Mouse (Mus musculus) embryonic facial prominence, embryonic 15.5 days (tissue): ENCODE measurements around the gene Bhlha9. TPM values are rescaled to one million over a fixed set of nuclear protein-coding genes. Genes with fewer than 3 reads are reported as not detected.

ENCODE experiments used
- ATAC-seq: fragments of 200-750 bp; cut with Nextera tagmentation; 2 replicates; pipeline ENCODE4 v1.8.0; 2017; ENCODE audit warnings: low read depth, moderate TSS enrichment; ENCODE audit not compliant: insufficient number of reproducible peaks, low FRiP score, low TSS enrichment
- H3K27ac ChIP-seq: fragments of 300-500 bp; sonication (generic); replicated peaks from 2 replicates; pipeline ENCODE4 v1.5.1; 2015; ENCODE audit warnings: mild to moderate bottlenecking, inconsistent platforms
- H3K27me3 ChIP-seq: fragments of 300-500 bp; sonication (generic); 2 replicates; pipeline ENCODE4 v1.6.1; 2015; ENCODE audit warnings: inconsistent platforms
- H3K36me3 ChIP-seq: fragments of 300-500 bp; sonication (generic); 2 replicates; pipeline ENCODE4 v1.6.1; 2015; ENCODE audit warnings: mild to moderate bottlenecking, inconsistent platforms
- H3K4me1 ChIP-seq: fragments of 300-500 bp; sonication (generic); 2 replicates; pipeline ENCODE4 v1.6.1; 2015; ENCODE audit warnings: inconsistent platforms
- H3K4me2 ChIP-seq: fragments of 300-500 bp; sonication (generic); replicated peaks from 2 replicates; pipeline ENCODE4 v1.6.1; 2015; ENCODE audit warnings: mild to moderate bottlenecking, inconsistent platforms
- H3K4me3 ChIP-seq: fragments of 300-500 bp; sonication (generic); replicated peaks from 2 replicates; pipeline ENCODE4 v1.5.1; 2015; ENCODE audit warnings: mild to moderate bottlenecking, inconsistent platforms
- H3K9ac ChIP-seq: fragments of 300-500 bp; sonication (generic); 2 replicates; pipeline ENCODE4 v1.6.1; 2015; ENCODE audit warnings: inconsistent platforms
- H3K9me3 ChIP-seq: fragments of 300-500 bp; sonication (generic); replicated peaks from 2 replicates; pipeline ENCODE4 v1.6.1; 2016; ENCODE audit warnings: inconsistent platforms
- WGBS: fragments of 180-500 bp; shearing (Covaris S2); methylation state at CpG from one replicate; pipeline ENCODE4 v1.1.7; 2015; 5-methylcytosine and 5-hydroxymethylcytosine counted together
- polyA plus RNA-seq: library from polyadenylated mRNA; unstranded; fragments of >200 nt; fragmentation: Nextera tagmentation; extraction: Ambion mirVana; gene quantifications from 2 replicates; pipeline ENCODE4 v1.2.1, GENCODE M21; 2015

The Bhlha9 gene
- 0.36 and 0.46 TPM in 2 replicates for polyA plus RNA-seq

DNA sequence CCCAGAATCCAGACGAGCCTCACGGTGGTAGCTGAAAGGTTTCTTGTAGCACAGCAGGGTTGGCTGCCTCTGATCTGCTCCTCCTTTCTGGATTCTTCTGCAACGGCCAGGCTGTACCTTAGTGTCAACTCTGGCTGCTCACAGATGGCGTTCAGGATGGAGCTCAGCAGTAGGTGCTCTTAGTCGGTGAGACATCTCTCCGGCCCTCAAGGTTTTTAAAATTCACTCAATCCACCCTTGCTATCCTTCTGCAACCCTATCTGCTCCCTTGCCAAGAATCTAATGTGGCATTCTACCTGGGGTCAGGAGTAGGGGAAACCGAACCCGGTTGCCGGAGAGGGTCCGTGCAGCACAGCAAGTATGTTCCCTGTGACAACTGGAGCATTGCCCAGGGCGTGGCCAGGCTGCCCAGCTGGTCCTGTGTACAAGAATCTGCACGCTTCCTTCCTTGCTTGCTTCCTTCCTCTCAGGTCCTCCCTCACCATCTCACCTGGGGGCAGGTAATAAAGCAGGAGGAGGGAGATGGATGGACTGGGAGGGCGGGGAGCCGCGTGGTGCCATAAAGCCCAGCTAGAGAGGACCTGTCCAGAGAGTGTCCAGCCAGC is at the start of gene Bhlha9:
Gene Bhlha9, plus strand, starts transcription at position 600 of the 605 bp plus-strand sequence.
- Histone ChIP-seq H3K27me3 (peaks cover 83% of the 10 kb centered on the region), H3K27ac (no peak within 1 kb of the TSS), H3K4me2 (peak within 1 kb of the TSS; percentile 67), H3K9me3 (no peaks in the 10 kb centered on the region), H3K4me1 (peaks cover 13% of the 10 kb centered on the region), H3K4me3 (peak within 1 kb of the TSS; percentile 40), H3K36me3 (no peaks in the 10 kb centered on the region), H3K9ac (peak within 1 kb of the TSS; percentile 9; the same call in 1 of the 2 replicates)
- WGBS: 54% methylated on average over 15 of the region's 15 CpGs
- no peak for ATAC-seq

DNA sequence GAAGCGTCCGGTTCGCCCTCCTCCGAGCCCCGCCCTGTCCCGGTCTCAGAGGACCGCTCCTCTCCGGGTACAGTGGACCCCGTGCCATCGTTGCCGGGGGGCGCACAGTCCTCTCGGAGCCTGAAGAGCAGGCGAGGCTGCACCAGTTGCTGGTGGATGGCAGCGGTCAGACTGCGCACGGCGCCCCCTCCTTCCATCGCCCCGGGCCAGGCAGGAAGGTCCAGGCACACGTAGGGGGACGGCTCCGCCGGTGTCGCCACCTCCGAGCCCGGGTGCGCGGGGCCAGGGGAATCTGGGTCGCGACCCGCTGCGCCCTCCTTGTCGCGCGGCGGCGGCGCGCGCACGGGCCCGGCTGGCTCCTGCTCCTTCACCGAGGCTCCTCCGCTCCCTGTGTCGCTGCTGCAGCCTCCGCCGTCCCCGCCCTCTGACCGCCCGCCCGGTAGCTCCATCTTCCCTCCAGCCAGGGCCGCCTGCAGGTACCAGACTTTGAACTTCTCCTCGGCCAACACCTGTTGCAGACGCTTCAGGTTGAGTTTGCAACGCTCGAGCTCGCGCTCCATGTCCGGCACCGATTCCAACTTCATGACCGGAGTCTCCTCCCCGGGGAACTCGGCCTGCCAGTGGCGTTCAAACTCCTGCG is 49.6 kb upstream of the Bhlha9 start:
- ATAC-seq: 0 out of 2 replicates have a peak, but pooled peaks have one; percentile 26
- under 1% methylated on average over 56 of the region's 66 CpGs for WGBS
- Histone ChIP-seq H3K27me3 (peaks cover 23% of the 10 kb centered on the region), H3K27ac (0 out of 2 replicates have a peak overlapping the region, but pooled peaks have one; percentile 31), H3K4me3 (peak overlapping the region; percentile 68), H3K4me2 (peak overlapping the region; percentile 99), H3K4me1 (peaks cover 19% of the 10 kb centered on the region), H3K9me3 (no peaks in the 10 kb centered on the region), H3K9ac (peak overlapping the region; percentile 47), H3K36me3 (no peaks in the 10 kb centered on the region)

- peaks cover 19% of the 10 kb centered on the region for H3K4me1 ChIP-seq
- H3K36me3 ChIP-seq: no peaks in the 10 kb centered on the region
- peak overlapping the region; percentile 68 for H3K4me3 ChIP-seq
- no peaks in the 10 kb centered on the region for H3K9me3 ChIP-seq
- WGBS: under 1% methylated on average over 64 of the region's 72 CpGs
- peak overlapping the region; percentile 99 for H3K4me2 ChIP-seq
- peaks cover 23% of the 10 kb centered on the region for H3K27me3 ChIP-seq
- ATAC-seq: peak; percentile 87
- H3K27ac ChIP-seq: 0 out of 2 replicates have a peak overlapping the region, but pooled peaks have one; percentile 31
- peak overlapping the region; percentile 47 for H3K9ac ChIP-seq
Measured at GRCm38 (mm10) chr11:76623206-76623961, 48.9 kb upstream of the Bhlha9 start.

GRCm38 (mm10) chr11:76624071-76624470 is 48.2 kb upstream of the Bhlha9 start:
- Histone ChIP-seq H3K9ac (no peak overlapping the region), H3K4me3 (peak overlapping the region; percentile 68), H3K27me3 (peaks cover 23% of the 10 kb centered on the region), H3K4me2 (peak overlapping the region; percentile 99), H3K9me3 (no peaks in the 10 kb centered on the region), H3K27ac (no peak overlapping the region), H3K4me1 (peaks cover 19% of the 10 kb centered on the region), H3K36me3 (no peaks in the 10 kb centered on the region)
- WGBS: 47% methylated on average over 10 of the region's 10 CpGs
- no peak for ATAC-seq

- 66% methylated on average over 3 of the region's 3 CpGs for WGBS
- Histone ChIP-seq H3K27ac (no peak overlapping the region), H3K36me3 (no peaks in the 10 kb centered on the region), H3K9me3 (no peaks in the 10 kb centered on the region), H3K27me3 (peaks cover 23% of the 10 kb centered on the region), H3K4me1 (peaks cover 19% of the 10 kb centered on the region), H3K4me2 (no peak overlapping the region), H3K4me3 (no peak overlapping the region), H3K9ac (no peak overlapping the region)
- no peak for ATAC-seq
Measured at GRCm38 (mm10) chr11:76624881-76625280, 47.4 kb upstream of the Bhlha9 start.

- H3K4me2 ChIP-seq: no peak overlapping the region
- ATAC-seq: no peak
- H3K36me3 ChIP-seq: no peaks in the 10 kb centered on the region
- no peak overlapping the region for H3K27ac ChIP-seq
- no peak overlapping the region for H3K9ac ChIP-seq
- no peak overlapping the region for H3K4me3 ChIP-seq
- H3K27me3 ChIP-seq: no peaks in the 10 kb centered on the region
- peaks cover 4% of the 10 kb centered on the region; the same call in 1 of the 2 replicates for H3K4me1 ChIP-seq
- WGBS: 73% methylated on average over 5 of the region's 5 CpGs
- no peaks in the 10 kb centered on the region for H3K9me3 ChIP-seq
Measured at GRCm38 (mm10) chr11:76628613-76629012, 43.7 kb upstream of the Bhlha9 start.

DNA sequence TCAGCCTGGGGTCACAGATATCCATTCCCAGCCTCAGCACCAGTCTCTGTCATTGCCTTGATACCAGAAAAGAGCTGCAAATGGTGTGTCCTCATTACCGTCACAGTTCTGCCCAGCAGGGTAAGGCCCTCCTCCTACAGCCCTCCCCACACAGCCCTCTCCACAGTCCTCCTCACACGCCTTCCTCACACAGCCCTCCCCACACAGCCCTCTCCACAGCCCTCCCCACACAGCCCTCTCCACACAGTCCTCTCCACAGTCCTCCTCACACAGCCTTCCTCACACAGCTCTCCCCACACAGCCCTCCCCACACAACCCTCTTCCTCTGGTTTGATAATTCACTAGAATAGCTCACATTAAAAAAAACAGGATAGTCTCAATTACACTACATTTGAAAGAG is 42.2 kb upstream of the Bhlha9 start:
- H3K36me3 ChIP-seq: no peaks in the 10 kb centered on the region
- 40% methylated on average over 2 of the region's 2 CpGs for WGBS
- H3K4me2 ChIP-seq: no peak overlapping the region
- no peak overlapping the region for H3K4me3 ChIP-seq
- H3K27me3 ChIP-seq: no peaks in the 10 kb centered on the region
- no peak overlapping the region for H3K9ac ChIP-seq
- H3K27ac ChIP-seq: no peak overlapping the region
- no peaks in the 10 kb centered on the region for H3K9me3 ChIP-seq
- no peak for ATAC-seq
- H3K4me1 ChIP-seq: no peaks in the 10 kb centered on the region

DNA sequence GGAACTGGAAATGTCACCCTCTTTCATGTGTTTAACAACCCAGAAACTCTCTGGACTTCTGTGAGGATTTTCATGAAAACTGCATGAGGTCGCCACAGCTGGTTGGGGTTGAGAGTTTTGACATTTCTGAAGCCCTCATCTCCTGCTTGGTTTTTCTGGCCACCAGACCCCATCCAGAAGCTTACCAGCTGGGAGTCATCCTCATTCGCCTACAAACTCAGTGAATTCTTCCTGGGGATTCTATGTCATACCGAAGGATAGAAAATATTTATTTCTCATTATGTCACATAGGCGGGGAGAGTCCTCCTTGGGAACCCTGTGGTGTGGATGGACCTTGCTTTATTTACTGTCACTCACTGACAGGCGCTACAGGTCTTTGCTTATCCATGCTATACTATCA is 41.8 kb upstream of the Bhlha9 start:
- no peaks in the 10 kb centered on the region for H3K36me3 ChIP-seq
- no peaks in the 10 kb centered on the region for H3K27me3 ChIP-seq
- no peak overlapping the region for H3K9ac ChIP-seq
- H3K4me2 ChIP-seq: no peak overlapping the region
- H3K9me3 ChIP-seq: no peaks in the 10 kb centered on the region
- 73% methylated on average over 5 of the region's 5 CpGs for WGBS
- H3K4me1 ChIP-seq: no peaks in the 10 kb centered on the region
- no peak overlapping the region for H3K4me3 ChIP-seq
- H3K27ac ChIP-seq: no peak overlapping the region
- no peak for ATAC-seq

DNA sequence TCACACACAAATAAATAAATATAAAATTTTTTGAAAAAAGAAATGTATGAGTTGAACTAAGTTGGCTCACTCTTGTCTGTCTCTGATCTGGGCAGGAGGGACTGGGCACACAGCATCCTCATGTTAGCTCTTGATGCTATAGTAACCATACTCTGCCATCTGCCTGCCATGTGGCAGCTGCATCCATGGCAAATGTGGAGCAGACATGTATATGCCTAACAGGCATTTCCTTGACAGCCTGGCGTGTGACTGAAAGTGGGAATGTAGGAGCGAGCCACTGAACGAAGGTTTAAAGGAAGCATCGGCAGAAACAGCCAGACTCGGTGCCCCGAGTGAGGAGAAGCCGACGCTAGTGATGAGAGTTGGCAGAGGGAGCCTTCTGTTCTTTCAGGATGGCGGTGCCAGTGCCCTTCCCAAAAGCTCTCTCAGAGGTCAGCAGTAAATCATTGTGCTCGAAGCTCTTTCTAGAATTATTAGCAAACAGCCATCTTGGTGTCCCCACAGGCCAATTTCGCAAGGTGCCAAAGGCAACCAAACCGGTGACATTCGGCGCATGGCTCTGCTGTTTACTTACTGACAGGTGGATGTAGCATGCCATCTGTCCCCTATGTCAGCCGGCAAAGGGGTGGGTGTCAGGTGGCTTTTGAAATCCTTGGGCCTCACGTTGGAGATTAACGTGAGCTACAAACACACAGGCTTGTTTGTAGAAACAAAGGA is 32.8 kb upstream of the Bhlha9 start:
- ATAC-seq: no peak; the same call in 1 of the 2 replicates
- no peaks in the 10 kb centered on the region for H3K4me1 ChIP-seq

GRCm38 (mm10) chr11:76640231-76640630 is 32.0 kb upstream of the Bhlha9 start:
- WGBS: 75% methylated on average over 4 of the region's 4 CpGs
- no peak for ATAC-seq
- no peaks in the 10 kb centered on the region for H3K27me3 ChIP-seq
- H3K9me3 ChIP-seq: no peaks in the 10 kb centered on the region
- no peak overlapping the region for H3K4me2 ChIP-seq
- H3K27ac ChIP-seq: no peak overlapping the region
- H3K4me3 ChIP-seq: no peak overlapping the region
- H3K9ac ChIP-seq: no peak overlapping the region
- peaks cover 7% of the 10 kb centered on the region for H3K4me1 ChIP-seq
- no peaks in the 10 kb centered on the region for H3K36me3 ChIP-seq

More for the DNA sequence above, 32.8 kb upstream of the Bhlha9 start:
- H3K4me2 ChIP-seq: no peak overlapping the region
- WGBS: 56% methylated on average over 17 of the region's 17 CpGs
- no peaks in the 10 kb centered on the region for H3K36me3 ChIP-seq
- no peak overlapping the region for H3K4me3 ChIP-seq
- H3K9me3 ChIP-seq: no peaks in the 10 kb centered on the region
- H3K27ac ChIP-seq: no peak overlapping the region
- no peaks in the 10 kb centered on the region for H3K27me3 ChIP-seq
- H3K9ac ChIP-seq: no peak overlapping the region

DNA sequence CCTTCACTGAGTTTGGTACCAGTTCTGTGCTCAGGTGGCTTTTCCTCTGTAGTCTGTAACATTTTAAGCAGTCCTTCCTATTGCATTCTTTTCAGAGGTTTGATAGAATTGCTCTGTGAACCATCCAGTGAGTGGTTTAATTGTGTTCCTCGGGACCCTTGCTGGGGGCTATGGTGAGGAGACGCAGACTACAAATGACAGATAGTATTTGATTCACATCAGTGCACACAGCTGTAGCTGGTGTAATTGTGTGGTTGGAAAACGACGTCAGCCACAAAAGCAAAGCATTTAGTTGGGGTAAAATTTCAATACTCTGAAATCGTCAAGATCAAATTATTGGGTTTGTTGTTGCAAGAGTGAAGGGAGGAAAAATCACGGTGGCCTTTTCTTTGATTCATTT is 28.0 kb upstream of the Bhlha9 start:
- Histone ChIP-seq H3K4me1 (peaks cover 26% of the 10 kb centered on the region), H3K4me3 (no peak overlapping the region), H3K4me2 (no peak overlapping the region), H3K36me3 (no peaks in the 10 kb centered on the region), H3K9ac (no peak overlapping the region), H3K27me3 (no peaks in the 10 kb centered on the region), H3K9me3 (no peaks in the 10 kb centered on the region), H3K27ac (no peak overlapping the region)
- ATAC-seq: no peak
- WGBS: 21% methylated on average over 6 of the region's 6 CpGs
